Mouse (Mus musculus) kidney, adult 2 months (tissue): Measurements from ENCODE around the gene Erc2. TPM values are rescaled to one million over a fixed set of nuclear protein-coding genes. Genes with fewer than 3 reads are reported as not detected.

Experiments
- DNase-seq: peaks from one replicate; pipeline ENCODE4 v3.0.0; 2021
- H3K27ac ChIP-seq: fragments of 200-500 bp; 2 replicates; pipeline ENCODE4 v1.5.1; 2012; ENCODE audit warnings: low read depth, low read length, control low read depth, inconsistent platforms; ENCODE audit not compliant: insufficient read depth
- H3K27me3 ChIP-seq: fragments of 200-500 bp; replicated peaks from 2 replicates; pipeline ENCODE4 v1.6.1; 2012; ENCODE audit warnings: mild to moderate bottlenecking, moderate library complexity, low read length, inconsistent platforms; ENCODE audit not compliant: control insufficient read depth, insufficient read depth
- H3K36me3 ChIP-seq: fragments of 200-500 bp; 2 replicates; pipeline ENCODE4 v1.6.1; 2012; ENCODE audit warnings: mild to moderate bottlenecking, moderate library complexity, low read length, inconsistent platforms; ENCODE audit not compliant: control insufficient read depth, insufficient read depth
- H3K4me1 ChIP-seq: fragments of 200-500 bp; 2 replicates; pipeline ENCODE4 v1.6.1; 2011; ENCODE audit warnings: low read length; ENCODE audit not compliant: control insufficient read depth, insufficient read depth
- H3K4me3 ChIP-seq: fragments of 200-500 bp; 2 replicates; pipeline ENCODE4 v1.5.1; 2011; ENCODE audit warnings: mild to moderate bottlenecking, low read depth, low read length, control low read depth; ENCODE audit not compliant: insufficient read depth
- CTCF ChIP-seq: fragments of 200-500 bp; conservative IDR thresholded peaks from 2 replicates; pipeline ENCODE4 v1.5.1; 2011; ENCODE audit warnings: low read depth, mild to moderate bottlenecking, control low read depth, low read length, moderate library complexity, mixed read lengths; ENCODE audit not compliant: insufficient read depth, insufficient read length
- POLR2A ChIP-seq: fragments of 200-500 bp; IDR thresholded peaks from one replicate; pipeline ENCODE4 v1.6.1; 2011; ENCODE audit warnings: low read depth, low read length, control low read depth
- WGBS: fragments of 180-500 bp; shearing (Covaris S2); methylation state at CpG from one replicate; pipeline ENCODE4 v1.1.7; 2018; 5-methylcytosine and 5-hydroxymethylcytosine counted together
- polyA plus RNA-seq: library from polyadenylated mRNA; depleted of rRNA; stranded (reverse); fragments of >200 nt; gene quantifications from 2 replicates; pipeline ENCODE4 v1.2.3, GENCODE M21; 2012

Erc2 gene
- polyA plus RNA-seq, 1 experiment: 6.9 TPM

DNA sequence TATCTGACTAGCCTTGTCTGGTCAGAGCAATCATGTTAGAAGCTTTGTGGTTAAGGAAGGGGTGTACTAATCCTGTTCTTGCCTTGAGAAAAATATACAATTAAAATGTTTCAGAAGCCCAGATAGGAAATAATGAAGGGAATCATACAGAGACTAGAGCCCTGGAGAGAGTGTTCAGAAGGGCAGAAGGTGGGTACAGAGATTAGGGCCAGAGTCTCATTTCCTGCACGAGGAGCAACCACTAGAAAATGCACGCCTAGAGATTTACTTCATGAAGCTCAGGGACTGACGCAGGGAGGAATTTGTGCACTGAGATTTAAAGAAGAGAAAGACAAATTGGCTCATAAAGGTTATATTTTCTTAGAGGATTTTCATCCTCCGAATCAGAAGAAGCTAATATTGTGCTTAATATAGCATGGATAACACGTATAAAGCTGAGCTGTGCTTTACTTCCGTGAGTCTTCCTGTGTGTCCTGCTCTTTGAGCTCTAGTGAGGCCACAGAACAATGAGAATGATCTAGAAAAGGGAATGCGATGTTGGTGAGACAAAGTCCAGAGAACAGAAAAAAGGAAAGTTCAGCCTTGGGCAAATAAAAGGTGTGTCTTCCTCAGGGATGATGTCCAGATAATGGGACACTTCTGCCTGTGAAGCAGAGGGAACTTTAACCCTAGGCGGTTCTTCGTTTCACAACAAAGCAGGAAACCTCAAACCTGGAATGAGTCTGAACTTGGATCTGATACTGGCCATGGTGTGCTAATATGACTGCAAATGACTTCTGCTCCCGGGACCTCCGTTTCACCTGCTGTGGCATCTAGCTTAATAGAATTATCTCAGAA lies 45.0 kb downstream of the Erc2 start:
- no peaks in the 10 kb centered on the region for H3K36me3 ChIP-seq
- no peak overlapping the region for H3K27ac ChIP-seq
- TF ChIP-seq CTCF (no peak), POLR2A (no peak)
- H3K4me1 ChIP-seq: 0 out of 2 replicates have a peak, but pooled peaks cover 4% of the 10 kb centered on the region
- peak; percentile 68 for DNase-seq
- no peak overlapping the region for H3K4me3 ChIP-seq
- H3K27me3 ChIP-seq: no peaks in the 10 kb centered on the region
- WGBS: 63% methylated on average over 11 of the region's 11 CpGs

DNA sequence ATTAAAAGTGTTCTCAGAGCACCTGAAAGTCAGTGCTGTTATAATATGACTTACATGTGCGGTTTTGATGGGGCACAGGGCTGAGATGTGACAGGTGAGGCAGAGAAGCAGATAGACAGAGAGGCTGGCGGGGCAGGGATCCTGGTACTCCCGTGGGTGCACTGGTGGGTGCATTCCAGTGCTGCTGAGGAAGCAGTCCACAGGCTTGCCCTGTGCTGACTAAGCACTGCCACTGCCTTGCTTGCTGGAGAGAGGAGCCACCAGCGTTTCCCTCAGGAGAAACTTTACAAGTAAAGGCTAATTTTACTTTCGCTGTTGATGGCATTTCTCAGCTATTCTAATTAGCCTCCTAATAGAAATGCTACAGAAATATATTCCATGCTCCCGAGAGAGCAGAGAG lies 45.9 kb downstream of the Erc2 start:
- Histone ChIP-seq H3K27ac (no peak overlapping the region), H3K36me3 (no peaks in the 10 kb centered on the region)
- 54% methylated on average over 6 of the region's 6 CpGs for WGBS

DNA sequence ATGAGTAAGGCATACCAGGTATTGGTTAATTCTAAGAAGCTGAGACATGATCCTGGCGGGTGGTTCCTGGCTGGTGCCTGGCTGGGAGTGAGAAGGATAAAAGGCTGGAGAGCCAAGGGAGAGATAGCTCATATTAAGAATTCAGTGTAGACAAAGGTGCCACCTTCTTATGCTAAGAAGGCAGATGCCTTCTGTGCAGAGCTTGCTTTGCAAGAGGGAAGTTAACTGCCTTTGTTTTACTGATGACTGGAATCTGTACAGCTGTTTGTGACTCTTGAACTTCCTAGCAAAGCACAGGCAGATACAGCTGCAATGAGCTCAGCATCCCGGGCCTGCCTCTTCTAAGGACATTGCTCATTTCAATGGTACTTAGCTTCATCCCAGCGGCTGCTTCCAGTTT lies 47.7 kb downstream of the Erc2 start:
- no peak overlapping the region for H3K27ac ChIP-seq
- H3K36me3 ChIP-seq: no peaks in the 10 kb centered on the region
- no peak for DNase-seq
- H3K4me3 ChIP-seq: no peak overlapping the region
- H3K4me1 ChIP-seq: 0 out of 2 replicates have a peak, but pooled peaks cover 4% of the 10 kb centered on the region
- 87% methylated on average over 3 of the region's 3 CpGs for WGBS
- no peaks in the 10 kb centered on the region for H3K27me3 ChIP-seq
- TF ChIP-seq POLR2A: no peak
- no peak for TF ChIP-seq CTCF

More for the DNA sequence above, 45.9 kb downstream of the Erc2 start:
- no peak overlapping the region for H3K4me3 ChIP-seq
- TF ChIP-seq CTCF: no peak
- DNase-seq: peak; percentile 53
- 0 out of 2 replicates have a peak, but pooled peaks cover 4% of the 10 kb centered on the region for H3K4me1 ChIP-seq
- H3K27me3 ChIP-seq: no peaks in the 10 kb centered on the region

DNA sequence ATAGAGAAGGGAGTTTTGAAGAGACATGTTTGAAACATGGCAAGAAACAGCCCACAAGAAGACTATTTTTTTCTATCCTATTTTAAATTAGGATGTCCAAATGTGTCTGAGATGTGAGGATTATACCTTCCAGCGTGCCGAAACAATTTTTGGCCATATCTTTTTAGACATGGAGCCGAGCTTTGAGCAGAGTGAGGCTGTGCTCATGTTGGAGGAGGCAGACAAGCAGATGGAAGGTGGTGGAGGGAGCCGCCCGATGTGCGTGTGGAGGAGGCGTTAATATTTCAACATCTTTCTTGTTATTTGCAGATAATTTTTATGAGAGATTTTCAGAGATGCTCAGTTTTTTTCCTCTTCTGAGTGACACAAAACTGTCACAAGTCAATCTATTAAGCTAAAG lies 50.5 kb downstream of the Erc2 start:
- 95% methylated on average over 7 of the region's 7 CpGs for WGBS
- Histone ChIP-seq H3K27me3 (no peaks in the 10 kb centered on the region), H3K36me3 (no peaks in the 10 kb centered on the region), H3K4me1 (0 out of 2 replicates have a peak, but pooled peaks cover 3% of the 10 kb centered on the region), H3K4me3 (no peak overlapping the region), H3K27ac (no peak overlapping the region)
- TF ChIP-seq CTCF (no peak), POLR2A (no peak)
- DNase-seq: no peak

DNA sequence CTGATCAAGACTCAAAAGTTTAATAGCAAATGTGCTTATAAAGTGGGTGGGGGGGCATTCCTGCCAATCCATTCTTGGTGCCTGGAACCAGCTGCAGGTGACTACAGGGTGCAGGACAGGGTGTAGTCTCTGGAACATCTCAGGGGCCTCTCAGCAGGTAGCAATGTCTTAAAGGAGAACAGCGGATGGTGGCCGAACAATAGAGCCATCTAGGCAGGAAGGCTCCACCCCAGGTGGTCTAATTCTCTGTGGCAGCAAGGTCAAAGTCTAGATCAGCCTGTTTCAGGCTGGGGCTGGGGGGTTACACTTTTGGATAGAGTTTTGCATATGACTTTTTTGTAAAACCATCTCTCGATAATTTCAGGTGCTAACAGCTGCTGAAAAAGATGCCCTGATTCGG lies 51.9 kb downstream of the Erc2 start:
- Histone ChIP-seq H3K27ac (no peak overlapping the region), H3K4me1 (0 out of 2 replicates have a peak, but pooled peaks cover 3% of the 10 kb centered on the region), H3K4me3 (no peak overlapping the region), H3K36me3 (no peaks in the 10 kb centered on the region), H3K27me3 (no peaks in the 10 kb centered on the region)
- WGBS: 85% methylated on average over 4 of the region's 4 CpGs
- TF ChIP-seq POLR2A: no peak
- no peak for TF ChIP-seq CTCF
- DNase-seq: no peak

DNA sequence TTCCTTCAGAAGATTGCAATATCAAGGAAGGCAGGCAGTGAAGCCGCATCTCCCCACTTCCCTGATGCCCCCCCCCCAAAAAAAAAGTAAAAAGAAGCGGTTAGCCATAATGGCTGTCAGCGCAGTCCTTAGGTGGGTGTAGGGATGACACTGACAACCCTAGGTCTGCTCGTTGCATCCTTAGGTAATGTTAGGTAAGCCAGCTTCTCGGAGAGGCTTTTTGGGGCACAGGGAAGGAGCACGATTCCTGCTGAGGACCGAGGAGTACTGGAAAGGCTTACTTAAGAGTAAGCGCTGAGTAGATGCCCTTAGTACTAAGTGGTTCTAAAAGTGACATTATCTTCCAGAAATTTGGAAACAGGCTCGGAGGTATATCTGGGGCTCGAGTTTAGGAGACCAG lies 52.3 kb downstream of the Erc2 start:
- Histone ChIP-seq H3K27ac (no peak overlapping the region), H3K36me3 (no peaks in the 10 kb centered on the region), H3K4me3 (no peak overlapping the region), H3K27me3 (no peaks in the 10 kb centered on the region), H3K4me1 (0 out of 2 replicates have a peak, but pooled peaks cover 3% of the 10 kb centered on the region)
- TF ChIP-seq POLR2A (no peak), CTCF (no peak)
- no peak for DNase-seq
- 92% methylated on average over 10 of the region's 10 CpGs for WGBS

DNA sequence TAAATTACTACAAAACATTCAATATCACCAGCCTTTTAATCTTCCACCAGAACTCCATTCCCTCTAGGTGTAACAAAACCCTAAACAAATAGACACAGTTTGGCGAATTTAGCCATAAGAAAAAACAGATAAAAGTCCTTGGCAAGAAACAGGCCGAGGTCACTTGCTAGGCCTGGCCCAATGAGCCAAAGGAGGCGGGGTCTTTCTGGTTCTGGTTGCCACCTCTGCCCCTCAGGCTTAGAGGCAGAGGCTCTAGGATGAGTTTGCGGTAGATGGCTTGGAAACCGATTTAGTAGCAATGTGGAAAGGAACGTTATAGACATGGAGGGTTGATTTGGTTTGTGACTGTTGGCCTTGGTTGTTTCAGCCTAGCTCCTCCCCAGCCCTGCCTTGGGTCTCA lies 52.8 kb downstream of the Erc2 start:
- no peak for DNase-seq
- 79% methylated on average over 6 of the region's 6 CpGs for WGBS

More for the DNA sequence above, 52.8 kb downstream of the Erc2 start:
- TF ChIP-seq POLR2A: no peak
- TF ChIP-seq CTCF: no peak
- no peaks in the 10 kb centered on the region for H3K27me3 ChIP-seq
- H3K4me3 ChIP-seq: no peak overlapping the region
- H3K27ac ChIP-seq: no peak overlapping the region
- 0 out of 2 replicates have a peak, but pooled peaks cover 3% of the 10 kb centered on the region for H3K4me1 ChIP-seq
- H3K36me3 ChIP-seq: no peaks in the 10 kb centered on the region
